Mouse (Mus musculus): ENCODE results near the gene Iqgap2.

DNA sequence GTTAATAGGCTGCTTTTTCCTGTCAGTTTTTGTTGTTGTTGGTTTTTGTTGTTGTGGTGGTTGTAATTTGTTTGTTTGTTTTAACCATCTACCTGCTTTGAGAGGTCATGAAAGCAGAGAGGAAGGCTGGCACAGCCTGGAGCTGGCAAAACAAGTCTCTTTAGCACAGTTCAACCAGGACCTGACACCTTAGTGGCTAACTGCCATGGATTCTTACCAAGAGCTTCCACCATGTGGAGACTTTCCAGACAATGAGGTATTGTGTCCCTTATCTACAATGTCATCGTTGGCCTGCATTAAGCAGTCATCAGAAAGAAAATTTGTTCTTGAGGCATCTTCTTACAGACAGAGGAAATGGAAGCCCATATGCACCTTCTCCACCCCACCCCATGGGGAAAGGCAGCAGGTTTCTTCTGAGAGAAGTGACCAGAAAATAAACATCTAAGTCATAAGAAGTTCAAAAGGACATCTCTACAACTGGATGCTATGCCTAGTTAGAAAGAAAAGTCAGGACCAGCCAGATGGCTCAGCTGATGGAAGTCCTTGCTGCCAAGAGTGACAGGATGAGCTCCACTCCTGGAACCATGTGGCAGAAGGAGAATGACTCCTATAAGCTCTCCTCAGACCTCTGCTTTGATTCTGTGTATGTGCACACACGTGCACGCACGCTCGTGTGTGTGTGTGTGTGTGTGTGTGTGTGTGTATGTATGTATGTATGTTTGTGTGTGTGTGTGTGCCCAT lies 113.9 kb downstream of the Iqgap2 start:
- TF ChIP-seq BHLHE40 (IDR thresholded peaks at IDR 0.05; ENCODE audit: low read depth, low read length) (no peak), USF1 (IDR thresholded peaks at IDR 0.05; ENCODE audit: low read depth, low read length) (no peak), RCOR1 (conservative IDR thresholded peaks at IDR 0.05; ENCODE audit: low read depth, low read length) (no peak), UBTF (IDR thresholded peaks at IDR 0.05; ENCODE audit: low read depth, low read length) (no peak), CTCF (conservative IDR thresholded peaks at IDR 0.05 in 1 of 2, IDR thresholded peaks at IDR 0.05 in 1 of 2; ENCODE audit: low read depth in 2 of 2, low read length in 2 of 2) (no peak), EP300 (IDR thresholded peaks at IDR 0.05; ENCODE audit: low read length) (no peak)
